Mouse (Mus musculus): ENCODE measurements at regions not wholly inside any gene's neighbourhood (a gene's known extent, or its start where the extent isn't known, plus 50 kb on each side); places are given as distances from the start of the nearest gene placed in this dataset.

DNA sequence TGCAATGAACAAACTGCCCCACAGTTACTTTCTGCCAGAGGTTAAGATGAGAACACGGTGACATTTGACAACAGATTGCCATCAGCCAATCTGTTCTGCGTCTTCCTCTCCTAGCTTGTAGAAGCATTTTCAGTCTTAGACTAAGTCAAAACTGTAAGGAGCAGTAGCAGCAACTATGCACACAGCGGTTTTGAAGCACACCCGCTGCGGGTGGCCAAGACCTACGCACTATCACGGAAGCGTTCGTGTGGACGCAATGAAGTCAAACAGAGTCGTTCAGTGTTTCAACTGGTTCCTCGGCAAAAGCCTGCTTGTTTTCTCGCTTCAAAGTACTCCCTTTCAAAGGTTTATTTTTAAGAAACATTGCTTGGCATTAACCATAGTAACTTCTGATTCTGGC, 212.9 kb upstream of the Akirin2 start:
- DNase-seq (ENCODE audit: low spot score) (no peak), ATAC-seq (replicated peaks; ENCODE audit: low FRiP score, low TSS enrichment, low read depth) (no peak)
- no peaks in the 10 kb centered on the region for H3K9me3 ChIP-seq (ENCODE audit: control insufficient read depth, low read length)
- H3K27ac ChIP-seq (ENCODE audit: low read depth): peak overlapping the region; percentile 4; the same call in 1 of the 2 replicates
- no peak overlapping the region for H3K4me3 ChIP-seq (ENCODE audit: low read depth, low read length)
- no peak overlapping the region for H3K9ac ChIP-seq (ENCODE audit: low read length)
- H3K4me1 ChIP-seq (replicated peaks; ENCODE audit: control insufficient read depth, insufficient read depth, low read length): 0 out of 2 replicates have a peak, but pooled peaks cover 7% of the 10 kb centered on the region
- no peaks in the 10 kb centered on the region for H3K27me3 ChIP-seq (replicated peaks; ENCODE audit: control insufficient read depth, insufficient read depth, low read length)
- H3K4me2 ChIP-seq (ENCODE audit: low read length): no peak overlapping the region
- no peaks in the 10 kb centered on the region for H3K36me3 ChIP-seq (ENCODE audit: control insufficient read depth, insufficient read depth, low read length)
- WGBS: 82% methylated on average over 13 of the region's 13 CpGs

DNA sequence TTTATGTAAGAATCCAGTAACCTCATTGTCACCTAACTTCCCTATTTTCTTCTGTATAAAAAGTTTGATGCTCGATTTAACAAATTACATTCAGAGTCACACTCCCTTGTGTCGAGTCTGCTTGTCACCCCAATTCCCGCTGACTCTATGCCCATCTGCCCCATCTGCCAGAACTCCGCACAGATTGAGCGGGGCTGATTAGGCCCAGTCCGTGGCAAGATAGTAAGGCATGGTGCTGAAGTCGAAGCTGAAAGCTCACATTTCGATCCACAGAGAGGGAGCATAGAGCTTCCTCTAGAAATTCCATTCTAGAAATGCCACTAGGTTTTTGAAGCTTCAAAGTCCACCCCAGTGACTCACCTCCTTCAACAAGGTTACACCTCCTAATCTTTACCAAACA, 210.7 kb upstream of the Akirin2 start:
- no peaks in the 10 kb centered on the region for H3K36me3 ChIP-seq (ENCODE audit: control insufficient read depth, insufficient read depth, low read length)
- ATAC-seq (replicated peaks; ENCODE audit: low FRiP score, low TSS enrichment, low read depth) (no peak), DNase-seq (ENCODE audit: low spot score) (no peak)
- no peak overlapping the region for H3K27ac ChIP-seq (ENCODE audit: low read depth)
- H3K9me3 ChIP-seq (ENCODE audit: control insufficient read depth, low read length): no peaks in the 10 kb centered on the region
- H3K9ac ChIP-seq (ENCODE audit: low read length): no peak overlapping the region
- WGBS: 95% methylated on average over 8 of the region's 8 CpGs
- H3K27me3 ChIP-seq (replicated peaks; ENCODE audit: control insufficient read depth, insufficient read depth, low read length): no peaks in the 10 kb centered on the region
- no peak overlapping the region for H3K4me3 ChIP-seq (ENCODE audit: low read depth, low read length)
- H3K4me2 ChIP-seq (ENCODE audit: low read length): no peak overlapping the region
- H3K4me1 ChIP-seq (replicated peaks; ENCODE audit: control insufficient read depth, insufficient read depth, low read length): 0 out of 2 replicates have a peak, but pooled peaks cover 7% of the 10 kb centered on the region

DNA sequence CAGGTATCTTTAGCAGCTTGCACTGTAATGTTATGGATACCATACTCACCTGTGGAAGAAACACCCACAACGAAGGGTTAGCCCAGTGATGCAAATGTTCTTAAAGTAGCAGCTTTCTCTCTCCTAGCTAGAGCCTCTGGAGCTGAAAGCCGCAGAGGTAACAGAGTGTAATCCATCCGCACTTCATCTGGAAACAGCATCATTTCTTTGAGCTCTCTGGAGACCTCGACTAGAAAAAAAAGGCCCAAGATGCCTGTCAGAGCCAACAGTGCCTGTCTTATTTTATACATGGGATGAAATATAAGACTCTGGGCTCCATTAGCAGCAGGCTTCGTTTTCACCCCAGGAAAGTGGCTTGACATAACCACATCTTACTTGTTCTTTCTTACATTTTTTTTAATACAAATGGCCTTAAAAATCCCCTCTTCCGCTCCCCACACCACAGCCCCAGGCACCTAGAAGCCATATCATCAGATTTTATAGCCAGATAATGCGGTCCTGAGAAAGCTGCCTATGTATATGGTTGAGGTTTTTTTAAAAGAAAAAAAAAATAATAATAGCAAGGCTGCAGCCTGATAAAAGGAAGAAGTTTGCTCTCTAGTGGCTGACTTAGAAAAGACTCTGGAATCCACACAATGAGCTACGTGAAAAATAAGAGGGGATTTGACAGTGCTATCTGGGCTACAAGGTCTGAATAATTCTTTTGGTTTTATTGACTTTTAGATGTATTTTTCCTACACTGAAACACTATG, 179.3 kb upstream of the Akirin2 start:
- H3K27ac ChIP-seq (ENCODE audit: low read depth): no peak overlapping the region
- no peak overlapping the region for H3K4me3 ChIP-seq (ENCODE audit: low read depth, low read length)
- H3K4me2 ChIP-seq (ENCODE audit: low read length): no peak overlapping the region
- no peaks in the 10 kb centered on the region for H3K4me1 ChIP-seq (replicated peaks; ENCODE audit: control insufficient read depth, insufficient read depth, low read length)
- H3K9ac ChIP-seq (ENCODE audit: low read length): no peak overlapping the region
- WGBS: 65% methylated on average over 8 of the region's 8 CpGs
- peak; percentile 54 for DNase-seq (ENCODE audit: low spot score)
- no peaks in the 10 kb centered on the region for H3K9me3 ChIP-seq (ENCODE audit: control insufficient read depth, low read length)
- no peak for ATAC-seq (replicated peaks; ENCODE audit: low FRiP score, low TSS enrichment, low read depth)
- no peaks in the 10 kb centered on the region for H3K36me3 ChIP-seq (ENCODE audit: control insufficient read depth, insufficient read depth, low read length)
- H3K27me3 ChIP-seq (replicated peaks; ENCODE audit: control insufficient read depth, insufficient read depth, low read length): no peaks in the 10 kb centered on the region

DNA sequence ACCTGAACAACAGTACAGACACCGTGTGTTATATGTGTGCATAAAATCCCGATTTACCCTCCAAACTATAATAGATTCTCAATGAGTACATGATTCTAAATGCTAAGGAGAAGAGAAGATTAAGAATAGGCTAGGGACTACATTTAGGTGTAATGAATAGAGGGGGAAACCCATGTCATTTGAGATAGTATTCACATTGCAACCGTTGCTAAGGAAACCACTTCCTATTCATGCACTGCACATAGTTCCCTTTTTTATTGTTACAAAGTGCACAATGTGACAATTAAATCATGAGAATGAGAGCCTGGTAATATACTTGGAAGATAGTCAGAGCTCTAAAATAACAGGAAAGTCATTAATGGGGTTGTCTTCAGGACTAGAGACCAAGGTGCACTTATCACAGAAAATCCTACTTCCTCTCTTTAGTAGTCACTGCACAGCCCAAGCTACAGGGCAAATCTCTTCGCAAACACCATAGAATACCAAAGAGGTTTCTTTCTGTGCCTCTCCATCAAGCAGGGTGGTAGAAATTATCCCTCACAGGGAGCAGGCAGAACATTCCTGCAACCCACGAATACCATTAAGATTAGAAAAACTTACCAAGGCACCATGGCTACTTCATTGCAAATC, 164.3 kb upstream of the Akirin2 start:
- no peaks in the 10 kb centered on the region for H3K4me1 ChIP-seq (replicated peaks; ENCODE audit: control insufficient read depth, insufficient read depth, low read length)
- no peaks in the 10 kb centered on the region for H3K36me3 ChIP-seq (ENCODE audit: control insufficient read depth, insufficient read depth, low read length)
- H3K27ac ChIP-seq (ENCODE audit: low read depth): no peak overlapping the region
- H3K4me3 ChIP-seq (ENCODE audit: low read depth, low read length): no peak overlapping the region
- peaks cover under 1% of the 10 kb centered on the region; the same call in 1 of the 2 replicates for H3K9me3 ChIP-seq (ENCODE audit: control insufficient read depth, low read length)
- H3K4me2 ChIP-seq (ENCODE audit: low read length): no peak overlapping the region
- ATAC-seq (replicated peaks; ENCODE audit: low FRiP score, low TSS enrichment, low read depth) (no peak), DNase-seq (ENCODE audit: low spot score) (no peak)
- WGBS: 84% methylated on average over 5 of the region's 5 CpGs
- no peak overlapping the region for H3K9ac ChIP-seq (ENCODE audit: low read length)
- H3K27me3 ChIP-seq (replicated peaks; ENCODE audit: control insufficient read depth, insufficient read depth, low read length): no peaks in the 10 kb centered on the region

DNA sequence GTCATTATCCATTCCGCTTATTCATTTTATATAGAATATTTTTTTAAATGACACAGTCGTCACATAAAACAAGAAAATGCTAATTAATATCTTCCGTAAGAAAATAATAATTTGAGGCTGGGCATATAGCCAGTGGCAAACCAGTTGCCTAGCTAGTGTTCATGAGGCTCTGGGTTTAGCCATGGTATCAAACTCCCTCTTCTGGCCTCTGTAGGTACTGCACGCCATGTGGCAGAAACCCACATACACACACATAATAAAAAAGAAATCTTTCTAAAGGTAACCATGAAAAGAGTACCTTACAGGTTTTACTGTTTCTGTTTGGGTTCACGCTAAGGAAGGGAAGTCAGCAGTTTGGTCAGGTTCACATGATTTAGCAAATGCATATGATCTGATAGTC, 159.2 kb upstream of the Akirin2 start:
- ATAC-seq (replicated peaks; ENCODE audit: low FRiP score, low TSS enrichment, low read depth) (no peak), DNase-seq (ENCODE audit: low spot score) (no peak)
- no peak overlapping the region for H3K9ac ChIP-seq (ENCODE audit: low read length)
- peaks cover 2% of the 10 kb centered on the region; the same call in 1 of the 2 replicates for H3K9me3 ChIP-seq (ENCODE audit: control insufficient read depth, low read length)
- no peaks in the 10 kb centered on the region for H3K27me3 ChIP-seq (replicated peaks; ENCODE audit: control insufficient read depth, insufficient read depth, low read length)
- H3K36me3 ChIP-seq (ENCODE audit: control insufficient read depth, insufficient read depth, low read length): no peaks in the 10 kb centered on the region
- H3K4me2 ChIP-seq (ENCODE audit: low read length): no peak overlapping the region
- no peak overlapping the region for H3K4me3 ChIP-seq (ENCODE audit: low read depth, low read length)
- WGBS: 92% methylated on average over 5 of the region's 5 CpGs
- H3K4me1 ChIP-seq (replicated peaks; ENCODE audit: control insufficient read depth, insufficient read depth, low read length): no peaks in the 10 kb centered on the region
- H3K27ac ChIP-seq (ENCODE audit: low read depth): no peak overlapping the region

DNA sequence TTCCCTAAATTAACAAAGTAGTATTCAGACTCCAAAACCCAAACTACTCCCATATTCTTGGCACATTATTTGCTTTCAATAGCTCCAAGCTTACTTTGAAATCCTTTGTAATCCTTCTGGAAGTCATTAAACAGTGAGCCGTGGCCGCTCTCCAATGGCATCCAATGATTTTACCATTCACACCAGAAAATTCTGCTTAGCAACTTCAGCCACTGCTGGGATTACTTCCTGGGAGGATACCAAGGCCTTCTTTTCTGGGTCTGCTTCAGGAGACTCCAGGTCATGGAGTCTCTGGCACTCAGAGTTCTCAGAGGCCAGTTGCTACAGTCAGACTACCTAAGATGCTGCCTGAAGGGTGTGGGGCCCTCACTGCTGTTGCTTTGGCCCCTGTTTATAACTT, 147.7 kb upstream of the Akirin2 start:
- Histone ChIP-seq H3K4me3 (ENCODE audit: low read depth, low read length) (no peak overlapping the region), H3K9me3 (ENCODE audit: control insufficient read depth, low read length) (no peaks in the 10 kb centered on the region), H3K9ac (ENCODE audit: low read length) (no peak overlapping the region), H3K36me3 (ENCODE audit: control insufficient read depth, insufficient read depth, low read length) (no peaks in the 10 kb centered on the region), H3K4me1 (replicated peaks; ENCODE audit: control insufficient read depth, insufficient read depth, low read length) (no peaks in the 10 kb centered on the region), H3K4me2 (ENCODE audit: low read length) (no peak overlapping the region), H3K27me3 (replicated peaks; ENCODE audit: control insufficient read depth, insufficient read depth, low read length) (no peaks in the 10 kb centered on the region), H3K27ac (ENCODE audit: low read depth) (no peak overlapping the region)
- no peak for DNase-seq (ENCODE audit: low spot score)
- 85% methylated on average over 2 of the region's 2 CpGs for WGBS
- ATAC-seq (replicated peaks; ENCODE audit: low FRiP score, low TSS enrichment, low read depth): no peak

DNA sequence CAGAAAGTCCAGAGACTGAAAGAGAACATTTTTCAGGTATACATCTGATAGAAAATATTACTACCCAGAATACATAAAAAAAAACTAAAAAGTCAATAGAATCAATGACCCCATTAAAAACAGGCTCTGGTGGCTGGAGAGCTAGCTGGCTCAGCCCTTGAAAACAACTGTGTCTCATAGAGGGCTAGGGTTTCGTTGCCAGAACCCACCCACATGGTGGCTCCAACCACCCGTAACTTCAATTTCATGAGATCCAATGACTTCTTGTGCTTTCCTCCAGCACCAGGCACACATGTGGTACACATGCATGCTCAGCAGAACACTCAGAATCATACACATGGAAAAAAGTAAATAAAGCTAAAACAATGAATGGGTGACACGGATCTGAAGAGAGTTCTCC, 143.6 kb upstream of the Akirin2 start:
- no peak for DNase-seq (ENCODE audit: low spot score)
- WGBS: 86% methylated on average over 3 of the region's 3 CpGs
- H3K4me3 ChIP-seq (ENCODE audit: low read depth, low read length): no peak overlapping the region
- H3K27me3 ChIP-seq (replicated peaks; ENCODE audit: control insufficient read depth, insufficient read depth, low read length): no peaks in the 10 kb centered on the region
- no peaks in the 10 kb centered on the region for H3K36me3 ChIP-seq (ENCODE audit: control insufficient read depth, insufficient read depth, low read length)
- H3K9me3 ChIP-seq (ENCODE audit: control insufficient read depth, low read length): no peaks in the 10 kb centered on the region
- ATAC-seq (replicated peaks; ENCODE audit: low FRiP score, low TSS enrichment, low read depth): no peak
- H3K4me2 ChIP-seq (ENCODE audit: low read length): no peak overlapping the region
- H3K4me1 ChIP-seq (replicated peaks; ENCODE audit: control insufficient read depth, insufficient read depth, low read length): no peaks in the 10 kb centered on the region
- no peak overlapping the region for H3K9ac ChIP-seq (ENCODE audit: low read length)
- no peak overlapping the region for H3K27ac ChIP-seq (ENCODE audit: low read depth)

DNA sequence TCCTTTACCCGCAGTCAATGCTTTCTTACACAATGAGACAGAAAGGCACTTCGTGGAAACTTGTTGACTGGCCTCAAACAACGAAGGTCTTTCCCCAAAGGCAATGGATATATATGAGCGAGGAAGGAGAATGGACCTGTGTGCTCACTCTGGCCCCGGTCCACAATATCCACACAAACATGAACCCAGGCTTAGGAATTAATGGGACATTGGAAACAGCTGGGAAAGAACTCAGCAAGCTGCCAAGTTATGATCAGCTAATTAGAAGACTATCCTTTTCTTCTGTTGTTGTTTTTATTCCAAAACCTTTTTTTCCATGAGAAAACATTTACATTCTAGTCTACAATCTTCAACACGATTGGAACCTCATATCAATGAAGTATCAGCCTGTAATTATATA, 129.8 kb upstream of the Akirin2 start:
- no peaks in the 10 kb centered on the region for H3K27me3 ChIP-seq (replicated peaks; ENCODE audit: control insufficient read depth, insufficient read depth, low read length)
- no peak overlapping the region for H3K27ac ChIP-seq (ENCODE audit: low read depth)
- H3K4me2 ChIP-seq (ENCODE audit: low read length): no peak overlapping the region
- 84% methylated on average over 6 of the region's 6 CpGs for WGBS
- no peaks in the 10 kb centered on the region for H3K36me3 ChIP-seq (ENCODE audit: control insufficient read depth, insufficient read depth, low read length)
- H3K9me3 ChIP-seq (ENCODE audit: control insufficient read depth, low read length): no peaks in the 10 kb centered on the region
- no peak overlapping the region for H3K9ac ChIP-seq (ENCODE audit: low read length)
- H3K4me3 ChIP-seq (ENCODE audit: low read depth, low read length): no peak overlapping the region
- ATAC-seq (replicated peaks; ENCODE audit: low FRiP score, low TSS enrichment, low read depth) (no peak), DNase-seq (ENCODE audit: low spot score) (no peak)
- no peaks in the 10 kb centered on the region for H3K4me1 ChIP-seq (replicated peaks; ENCODE audit: control insufficient read depth, insufficient read depth, low read length)
